Mouse (Mus musculus): ENCODE data around the gene Adra1d. TPM values are rescaled to one million over a fixed set of nuclear protein-coding genes. Genes with fewer than 3 reads are reported as not detected.
A peak's percentile ranks its signal among the peaks of the same experiment; 100 is the strongest.

Adra1d gene
- polyA plus RNA-seq, 1 experiment = not detected

- no peaks in the 10 kb centered on the region for H3K4me1 ChIP-seq (ENCODE audit: control insufficient read depth, insufficient read depth, low read length)
- no peak overlapping the region for H3K27ac ChIP-seq (ENCODE audit: control insufficient read depth, insufficient read depth, low read depth, low read length, poor library complexity)
- TF ChIP-seq POLR2A (IDR thresholded peaks at IDR 0.05; ENCODE audit: borderline replicate concordance, control insufficient read depth, low read depth, low read length) = no peak
- peak; percentile 84 for TF ChIP-seq CTCF (IDR thresholded peaks at IDR 0.05; ENCODE audit: control insufficient read depth, insufficient read depth, low read length)
- WGBS = 16% methylated on average over 9 of the region's 9 CpGs
- H3K4me3 ChIP-seq (replicated peaks; ENCODE audit: control insufficient read depth, low read depth, low read length) = no peak overlapping the region
Measured at GRCm38 (mm10) chr2:131530623-131531008, 31.5 kb downstream of the Adra1d start.

DNA sequence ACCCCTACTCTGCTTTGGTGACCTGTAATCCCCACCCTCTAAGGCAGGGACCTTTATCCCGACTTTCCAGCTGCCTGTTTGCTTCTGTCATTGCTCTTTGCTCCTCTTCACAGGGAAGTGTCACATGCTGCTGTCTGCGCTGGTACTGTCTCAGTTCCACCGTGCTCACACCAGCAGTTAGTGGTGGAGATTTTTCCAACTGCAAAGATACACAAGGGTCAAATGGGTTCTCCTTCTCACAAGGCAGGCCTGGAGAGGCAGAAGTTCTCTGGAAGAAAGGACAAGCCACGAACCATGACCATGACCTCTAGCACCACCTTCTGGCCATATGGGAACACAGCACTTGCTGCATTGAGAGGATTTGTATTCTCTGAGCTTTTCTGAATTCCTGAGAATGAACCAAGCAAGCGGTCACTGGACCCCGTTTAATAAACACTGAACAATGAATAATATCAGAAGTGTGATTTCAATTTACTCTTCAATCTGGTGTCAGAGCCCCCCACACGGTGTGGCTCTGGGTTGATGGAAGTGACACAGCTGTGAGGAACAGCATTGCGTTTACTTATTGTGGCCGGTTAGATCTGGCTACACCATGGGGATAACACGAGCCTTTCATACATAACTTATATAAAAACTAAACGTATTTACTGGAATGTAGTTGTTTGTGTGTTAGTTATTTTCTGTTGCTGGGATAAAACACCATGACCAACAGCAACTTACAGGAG, 32.0 kb downstream of the Adra1d start:
- TF ChIP-seq CTCF (IDR thresholded peaks at IDR 0.05; ENCODE audit: control insufficient read depth, insufficient read depth, low read length) (peak; percentile 88), POLR2A (IDR thresholded peaks at IDR 0.05; ENCODE audit: borderline replicate concordance, control insufficient read depth, low read depth, low read length) (no peak)
- WGBS = 38% methylated on average over 11 of the region's 11 CpGs
- no peak overlapping the region for H3K27ac ChIP-seq (ENCODE audit: control insufficient read depth, insufficient read depth, low read depth, low read length, poor library complexity)
- H3K4me1 ChIP-seq (ENCODE audit: control insufficient read depth, insufficient read depth, low read length) = no peaks in the 10 kb centered on the region
- no peak overlapping the region for H3K4me3 ChIP-seq (replicated peaks; ENCODE audit: control insufficient read depth, low read depth, low read length)

DNA sequence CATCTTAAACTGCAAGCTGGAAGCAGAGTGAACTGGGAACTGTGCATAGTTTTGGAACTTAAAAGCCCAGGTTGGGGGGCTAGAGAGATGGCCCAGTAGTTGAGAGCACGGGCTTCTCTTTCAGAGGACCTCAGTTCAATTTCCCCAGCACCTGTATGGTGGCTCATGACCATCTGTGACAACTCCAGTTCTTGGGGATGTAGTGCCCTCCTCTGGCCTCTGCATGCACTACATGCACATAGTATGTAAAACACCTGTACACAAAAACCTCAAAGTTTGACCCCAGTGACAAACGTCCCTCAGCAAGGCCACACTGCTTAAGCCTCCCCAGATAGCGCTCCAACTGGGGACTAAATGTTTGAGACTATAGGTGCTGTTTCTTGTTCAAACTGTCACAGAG, 35.0 kb downstream of the Adra1d start:
- TF ChIP-seq POLR2A (IDR thresholded peaks at IDR 0.05; ENCODE audit: borderline replicate concordance, control insufficient read depth, low read depth, low read length) (no peak), CTCF (IDR thresholded peaks at IDR 0.05; ENCODE audit: control insufficient read depth, insufficient read depth, low read length) (peak; percentile 66)
- no peaks in the 10 kb centered on the region for H3K4me1 ChIP-seq (ENCODE audit: control insufficient read depth, insufficient read depth, low read length)
- WGBS = 39% methylated on average over 3 of the region's 3 CpGs
- H3K27ac ChIP-seq (ENCODE audit: control insufficient read depth, insufficient read depth, low read depth, low read length, poor library complexity) = no peak overlapping the region
- no peak overlapping the region for H3K4me3 ChIP-seq (replicated peaks; ENCODE audit: control insufficient read depth, low read depth, low read length)

DNA sequence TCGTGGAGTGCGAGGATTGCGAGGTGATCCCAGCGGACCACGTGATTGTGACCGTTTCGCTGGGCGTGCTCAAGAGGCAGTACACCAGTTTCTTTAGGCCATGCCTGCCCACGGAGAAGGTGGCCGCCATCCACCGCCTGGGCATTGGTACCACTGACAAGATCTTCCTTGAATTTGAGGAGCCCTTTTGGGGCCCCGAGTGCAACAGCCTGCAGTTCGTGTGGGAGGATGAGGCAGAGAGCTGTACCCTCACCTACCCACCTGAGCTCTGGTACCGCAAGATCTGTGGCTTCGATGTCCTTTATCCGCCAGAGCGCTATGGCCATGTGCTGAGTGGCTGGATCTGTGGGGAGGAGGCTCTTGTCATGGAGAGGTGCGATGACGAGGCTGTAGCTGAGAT, 41.3 kb downstream of the Adra1d start:
- WGBS = 93% methylated on average over 19 of the region's 19 CpGs
- TF ChIP-seq POLR2A (IDR thresholded peaks at IDR 0.05; ENCODE audit: borderline replicate concordance, control insufficient read depth, low read depth, low read length) (no peak), CTCF (IDR thresholded peaks at IDR 0.05; ENCODE audit: control insufficient read depth, insufficient read depth, low read length) (no peak)
- Histone ChIP-seq H3K27ac (ENCODE audit: control insufficient read depth, insufficient read depth, low read depth, low read length, poor library complexity) (no peak overlapping the region), H3K4me1 (ENCODE audit: control insufficient read depth, insufficient read depth, low read length) (peaks cover 2% of the 10 kb centered on the region; the same call in 1 of the 2 replicates), H3K4me3 (replicated peaks; ENCODE audit: control insufficient read depth, low read depth, low read length) (no peak overlapping the region)

DNA sequence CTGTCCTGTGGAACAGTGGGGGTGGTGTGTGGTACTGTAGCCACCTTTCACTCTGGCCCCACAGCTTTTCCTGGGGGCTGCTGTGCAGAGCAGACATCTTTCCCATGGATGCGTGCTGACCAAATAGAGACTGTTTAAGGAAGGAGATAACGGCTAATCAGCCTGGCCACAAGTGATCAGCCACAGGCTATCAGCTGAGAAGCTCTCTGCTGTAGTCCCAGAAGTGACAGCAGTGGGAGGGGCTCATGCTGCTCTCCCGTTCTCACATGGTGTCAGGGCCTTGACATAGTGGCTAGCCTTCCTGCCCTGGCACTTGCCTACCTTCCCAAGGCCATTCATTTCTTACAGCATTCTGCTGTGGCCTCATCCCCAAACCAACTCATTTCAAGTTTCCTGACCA, 43.3 kb downstream of the Adra1d start:
- Histone ChIP-seq H3K4me3 (replicated peaks; ENCODE audit: control insufficient read depth, low read depth, low read length) (no peak overlapping the region), H3K27ac (ENCODE audit: control insufficient read depth, insufficient read depth, low read depth, low read length, poor library complexity) (no peak overlapping the region), H3K4me1 (ENCODE audit: control insufficient read depth, insufficient read depth, low read length) (peaks cover 2% of the 10 kb centered on the region; the same call in 1 of the 2 replicates)
- TF ChIP-seq POLR2A (IDR thresholded peaks at IDR 0.05; ENCODE audit: borderline replicate concordance, control insufficient read depth, low read depth, low read length) (no peak), CTCF (IDR thresholded peaks at IDR 0.05; ENCODE audit: control insufficient read depth, insufficient read depth, low read length) (no peak)
- WGBS = 36% methylated on average over 3 of the region's 3 CpGs

- Histone ChIP-seq H3K27ac (ENCODE audit: control insufficient read depth, insufficient read depth, low read depth, low read length, poor library complexity) (no peak overlapping the region), H3K4me3 (replicated peaks; ENCODE audit: control insufficient read depth, low read depth, low read length) (no peak overlapping the region), H3K4me1 (ENCODE audit: control insufficient read depth, insufficient read depth, low read length) (peaks cover 2% of the 10 kb centered on the region; the same call in 1 of the 2 replicates)
- TF ChIP-seq CTCF (IDR thresholded peaks at IDR 0.05; ENCODE audit: control insufficient read depth, insufficient read depth, low read length) (no peak), POLR2A (IDR thresholded peaks at IDR 0.05; ENCODE audit: borderline replicate concordance, control insufficient read depth, low read depth, low read length) (no peak)
- WGBS = 87% methylated on average over 4 of the region's 4 CpGs
Measured at GRCm38 (mm10) chr2:131517550-131517949, 44.5 kb downstream of the Adra1d start.

GRCm38 (mm10) chr2:131514055-131514621, 47.9 kb downstream of the Adra1d start:
- TF ChIP-seq CTCF (IDR thresholded peaks at IDR 0.05; ENCODE audit: control insufficient read depth, insufficient read depth, low read length) (no peak), POLR2A (IDR thresholded peaks at IDR 0.05; ENCODE audit: borderline replicate concordance, control insufficient read depth, low read depth, low read length) (no peak)
- Histone ChIP-seq H3K4me1 (ENCODE audit: control insufficient read depth, insufficient read depth, low read length) (peaks cover 2% of the 10 kb centered on the region; the same call in 1 of the 2 replicates), H3K4me3 (replicated peaks; ENCODE audit: control insufficient read depth, low read depth, low read length) (no peak overlapping the region), H3K27ac (ENCODE audit: control insufficient read depth, insufficient read depth, low read depth, low read length, poor library complexity) (no peak overlapping the region)
- 66% methylated on average over 4 of the region's 4 CpGs for WGBS

- Histone ChIP-seq H3K27ac (ENCODE audit: control insufficient read depth, insufficient read depth, low read depth, low read length, poor library complexity) (no peak overlapping the region), H3K4me1 (ENCODE audit: control insufficient read depth, insufficient read depth, low read length) (peaks cover 3% of the 10 kb centered on the region), H3K4me3 (replicated peaks; ENCODE audit: control insufficient read depth, low read depth, low read length) (no peak overlapping the region)
- TF ChIP-seq POLR2A (IDR thresholded peaks at IDR 0.05; ENCODE audit: borderline replicate concordance, control insufficient read depth, low read depth, low read length) = no peak
- no peak for TF ChIP-seq CTCF (IDR thresholded peaks at IDR 0.05; ENCODE audit: control insufficient read depth, insufficient read depth, low read length)
- 54% methylated on average over 2 of the region's 2 CpGs for WGBS
Measured at GRCm38 (mm10) chr2:131513477-131513876, 48.6 kb downstream of the Adra1d start.
